Mouse (Mus musculus) thymus, postnatal 25 days (tissue): ENCODE measurements around the gene Sox13.
A peak's percentile ranks its signal among the peaks of the same experiment; 100 is the strongest.
"Not testable (repeated sequence)": the region's sequence is repeated elsewhere in the genome, so short reads cannot be mapped to it uniquely, and the experiment has no call there.

Source experiments
- DNase-seq: peaks from one replicate; pipeline ENCODE4 v3.0.0; 2022

Sox13 gene

GRCm38 (mm10) chr1:133366951-133367605 lies 57.1 kb downstream of the Sox13 start:
- DNase-seq: no peak

GRCm38 (mm10) chr1:133364890-133365289 lies 59.3 kb downstream of the Sox13 start:
- DNase-seq: no peak

- no peak for DNase-seq
Measured at GRCm38 (mm10) chr1:133364022-133364630, 60.1 kb downstream of the Sox13 start.

GRCm38 (mm10) chr1:133363276-133364021 lies 60.7 kb downstream of the Sox13 start, which contains the start of gene Etnk2:
Etnk2 (plus strand) TSS chr1:133363572.
- peak; percentile 57 for DNase-seq

GRCm38 (mm10) chr1:133362103-133362502 lies 62.1 kb downstream of the Sox13 start:
- DNase-seq: no peak

DNA sequence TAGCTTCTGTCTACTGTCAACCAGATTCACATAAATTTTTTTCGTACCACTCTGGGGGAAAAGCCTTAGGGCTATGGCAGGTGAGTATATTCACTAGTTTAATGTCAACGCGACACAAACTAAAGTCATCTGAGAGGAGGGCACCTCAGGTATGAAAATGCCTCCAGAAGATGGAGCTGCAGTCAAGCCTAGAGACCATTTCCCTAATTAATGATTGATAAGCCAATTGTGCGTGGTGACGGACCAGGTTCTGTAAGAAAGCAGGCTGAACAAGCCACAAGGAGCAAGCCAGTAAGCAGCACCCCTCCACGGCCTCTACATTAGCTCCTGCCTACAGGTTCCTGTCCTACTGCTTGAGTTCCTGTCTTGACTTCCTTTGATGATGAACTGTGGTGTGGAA lies 63.2 kb downstream of the Sox13 start:
- DNase-seq: no peak

- DNase-seq: no peak
Measured at GRCm38 (mm10) chr1:133356330-133356729, 67.8 kb downstream of the Sox13 start.

DNA sequence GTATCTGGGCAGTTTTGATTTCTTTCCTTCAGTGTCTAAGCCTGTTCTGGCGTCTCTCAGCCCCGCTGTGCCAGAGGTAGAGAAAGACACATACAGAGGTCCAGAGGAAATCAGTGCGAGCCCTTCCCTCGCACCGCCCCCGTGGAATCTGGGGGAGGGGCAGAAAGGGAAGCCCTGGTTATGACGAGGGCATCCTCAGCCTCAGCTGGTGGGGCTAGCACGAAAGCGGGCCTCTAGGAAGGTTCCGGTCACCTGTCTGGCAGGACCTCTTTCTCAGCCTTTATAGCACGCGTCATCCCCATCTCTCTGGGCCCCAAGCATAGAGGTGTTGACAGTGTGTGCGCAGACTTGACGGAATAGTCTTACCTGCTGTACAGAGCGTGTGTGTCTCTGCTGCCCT lies 68.3 kb downstream of the Sox13 start:
- DNase-seq: no peak

- no peak for DNase-seq
Measured at GRCm38 (mm10) chr1:133355469-133355868, 68.7 kb downstream of the Sox13 start.

GRCm38 (mm10) chr1:133353371-133353809 lies 70.8 kb downstream of the Sox13 start:
- DNase-seq: peak; percentile 82

DNA sequence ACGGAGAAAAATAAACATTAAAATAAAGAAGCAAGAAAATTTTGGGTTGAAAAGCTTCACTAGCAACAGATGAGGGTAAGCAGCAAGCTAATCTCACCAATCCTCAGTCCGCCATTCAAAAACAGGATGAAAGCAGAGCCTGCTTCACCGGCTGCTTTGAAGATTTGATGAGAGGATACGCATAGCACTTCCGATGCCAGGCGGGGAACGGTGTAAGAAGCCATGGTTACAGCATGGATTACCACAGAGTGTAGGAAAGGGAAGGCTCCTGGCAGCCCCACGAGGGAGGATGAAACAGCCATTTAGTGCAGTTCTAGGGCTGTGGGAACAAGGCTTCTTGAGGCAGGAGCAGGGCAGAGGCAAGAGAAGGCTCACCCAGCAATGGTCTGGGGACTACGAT lies 72.4 kb downstream of the Sox13 start:
- no peak for DNase-seq

DNA sequence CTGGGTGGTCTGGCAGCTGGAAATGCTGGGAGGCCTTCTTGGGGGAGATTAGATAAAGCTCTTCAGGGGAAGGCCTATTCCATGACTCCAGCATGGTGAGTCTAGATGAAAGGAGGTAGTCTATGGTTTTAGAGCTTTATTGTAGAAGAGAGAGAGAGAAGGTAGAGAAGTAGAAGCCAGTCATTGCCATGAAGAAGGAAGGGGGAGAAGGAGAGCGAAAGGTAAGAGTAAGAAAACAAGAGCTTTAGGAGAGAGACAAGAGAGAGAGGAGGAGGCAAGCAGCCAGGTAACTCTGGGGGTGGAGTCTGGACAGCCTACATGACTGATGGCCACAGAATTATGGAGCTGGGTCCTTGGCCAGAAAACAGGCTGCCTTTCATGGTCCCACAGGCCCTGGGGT lies 74.0 kb downstream of the Sox13 start, which contains the start of gene Ren1:
Gene Ren1, plus strand, starts transcription at position 301 of the 400 bp plus-strand sequence.
- DNase-seq: no peak

- no peak for DNase-seq
Measured at GRCm38 (mm10) chr1:133347693-133348520, 76.3 kb downstream of the Sox13 start.

- DNase-seq: no peak
Measured at GRCm38 (mm10) chr1:133347226-133347625, 77.0 kb downstream of the Sox13 start.

DNA sequence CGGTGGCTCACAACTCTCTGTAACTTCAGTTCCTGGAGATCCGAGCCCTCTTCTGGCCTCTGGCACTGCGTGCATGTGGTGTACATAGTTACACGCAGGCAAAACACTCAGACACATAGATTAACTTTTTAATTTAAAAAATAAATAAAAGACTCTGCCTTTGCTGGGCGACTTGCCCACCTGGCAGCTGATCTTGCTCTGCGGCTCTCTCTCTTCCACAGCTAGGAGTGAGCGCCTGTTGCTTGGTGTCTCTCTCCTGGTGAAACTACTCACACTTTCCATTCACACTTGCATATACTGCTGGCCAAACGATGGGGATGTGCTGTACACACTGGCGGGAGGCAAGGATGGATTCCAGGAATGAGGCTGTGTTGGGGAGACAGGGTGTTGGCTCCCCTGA lies 77.6 kb downstream of the Sox13 start:
- DNase-seq: no peak

- no peak for DNase-seq
Measured at GRCm38 (mm10) chr1:133344357-133344756, 79.8 kb downstream of the Sox13 start.

DNA sequence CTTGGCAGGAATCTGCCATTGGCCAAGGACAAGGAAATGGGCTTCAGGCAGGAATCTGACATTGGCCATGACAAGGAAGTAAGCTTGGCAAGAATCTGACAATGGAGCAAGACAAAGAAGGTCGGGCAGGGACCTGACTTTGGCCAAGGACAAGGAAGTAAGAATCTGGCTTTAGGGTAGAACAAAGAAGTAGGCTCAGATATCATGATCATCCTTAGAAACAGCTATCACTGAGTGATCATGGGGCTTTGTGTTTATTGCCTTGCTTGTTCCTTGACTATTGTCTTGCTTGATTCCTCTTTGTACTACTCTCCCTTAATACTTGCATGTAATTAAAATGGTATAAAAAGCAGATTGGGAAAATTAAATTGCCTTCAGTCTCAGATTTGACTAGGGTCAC lies 83.8 kb downstream of the Sox13 start:
- DNase-seq: not testable (repeated sequence)

GRCm38 (mm10) chr1:133333937-133334336 lies 90.2 kb downstream of the Sox13 start:
- DNase-seq: no peak

GRCm38 (mm10) chr1:133332656-133333430 lies 91.3 kb downstream of the Sox13 start:
- DNase-seq: no peak
